Mouse (Mus musculus): ENCODE results near the gene Rab12. TPM values are rescaled to one million over a fixed set of nuclear protein-coding genes. Genes with fewer than 3 reads are reported as not detected.
A peak's percentile ranks its signal among the peaks of the same experiment; 100 is the strongest.

Rab12 gene
- polyA plus RNA-seq, 1 experiment from 2014 or later, result 52.0 TPM

GRCm38 (mm10) chr17:66447007-66447312 is 72.6 kb downstream of the Rab12 start:
- Histone ChIP-seq H3K4me1 (ENCODE audit: control insufficient read depth, insufficient read depth, low read length) (peaks cover 45% of the 10 kb centered on the region), H3K4me2 (ENCODE audit: low read length) (peak overlapping the region; percentile 66), H3K27me3 (replicated peaks; ENCODE audit: control insufficient read depth, insufficient read depth, low read length) (0 out of 2 replicates have a peak, but pooled peaks cover 3% of the 10 kb centered on the region), H3K9me3 (replicated peaks; ENCODE audit: control insufficient read depth, low read length) (no peaks in the 10 kb centered on the region), H3K36me3 (ENCODE audit: control insufficient read depth, insufficient read depth, low read length) (no peaks in the 10 kb centered on the region), H3K27ac (ENCODE audit: low read depth, low read length) (no peak overlapping the region), H3K4me3 (ENCODE audit: low read depth, low read length) (peak overlapping the region; percentile 90), H3K9ac (ENCODE audit: low read length) (peak overlapping the region; percentile 97)
- no peak for DNase-seq (ENCODE audit: low spot score)
- WGBS, result 30% methylated on average over 7 of the region's 7 CpGs
- no peak for ATAC-seq

GRCm38 (mm10) chr17:66446196-66447006 is 73.1 kb downstream of the Rab12 start:
- 0 out of 2 replicates have a peak, but pooled peaks cover 3% of the 10 kb centered on the region for H3K27me3 ChIP-seq (replicated peaks; ENCODE audit: control insufficient read depth, insufficient read depth, low read length)
- DNase-seq (ENCODE audit: low spot score) (no peak), ATAC-seq (no peak)
- peak overlapping the region; percentile 97 for H3K9ac ChIP-seq (ENCODE audit: low read length)
- no peaks in the 10 kb centered on the region for H3K36me3 ChIP-seq (ENCODE audit: control insufficient read depth, insufficient read depth, low read length)
- H3K4me3 ChIP-seq (ENCODE audit: low read depth, low read length), result peak overlapping the region; percentile 90
- peaks cover 45% of the 10 kb centered on the region for H3K4me1 ChIP-seq (ENCODE audit: control insufficient read depth, insufficient read depth, low read length)
- peak overlapping the region; percentile 66 for H3K4me2 ChIP-seq (ENCODE audit: low read length)
- H3K27ac ChIP-seq (ENCODE audit: low read depth, low read length), result no peak overlapping the region; the same call in 1 of the 2 replicates
- no peaks in the 10 kb centered on the region for H3K9me3 ChIP-seq (replicated peaks; ENCODE audit: control insufficient read depth, low read length)
- WGBS, result 24% methylated on average over 7 of the region's 7 CpGs

Other genes with a start within 250 kb of the Rab12 start
- gene Mtcl1, start 70.0 kb downstream of the Rab12 start, polyA plus RNA-seq (2014; fragmentation: Nextera tagmentation; extraction: Ambion mirVana), result 17.5 and 24.5 TPM in 2 replicates
- gene Themis3, start 74.9 kb upstream of the Rab12 start, polyA plus RNA-seq (2014; fragmentation: Nextera tagmentation; extraction: Ambion mirVana), result not detected in 2 replicates